Mouse (Mus musculus): ENCODE results near the gene C9. TPM values are rescaled to one million over a fixed set of nuclear protein-coding genes. Genes with fewer than 3 reads are reported as not detected.

C9 gene
- total RNA-seq, 2 experiments from 2014 or later = not detected

DNA sequence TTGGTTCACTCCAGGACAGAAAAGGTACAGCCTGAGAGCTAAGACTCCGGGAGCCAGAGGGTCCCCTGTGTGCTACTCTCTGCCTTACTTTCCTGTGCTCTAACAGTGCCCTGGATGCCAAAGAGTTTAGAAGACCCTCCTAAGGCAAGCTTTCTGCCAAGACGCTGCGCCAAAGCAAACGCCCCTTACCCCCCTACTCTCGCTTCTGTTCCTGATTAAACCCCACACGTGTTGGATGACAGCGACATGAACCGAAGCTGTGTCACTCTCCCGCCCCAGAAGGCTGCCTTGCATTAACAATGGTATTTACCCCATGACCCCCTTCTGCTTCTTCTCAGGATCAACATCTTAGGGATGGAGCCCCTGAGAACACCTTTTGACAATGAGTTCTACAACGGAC, 21.9 kb downstream of the C9 start:
- ATAC-seq (replicated peaks; ENCODE audit: low FRiP score, poor library complexity, severe bottlenecking) = no peak

- no peak for ATAC-seq (replicated peaks; ENCODE audit: low FRiP score, poor library complexity, severe bottlenecking)
Observed at GRCm38 (mm10) chr15:6468845-6469244, 23.7 kb downstream of the C9 start.

GRCm38 (mm10) chr15:6469384-6469783, 24.3 kb downstream of the C9 start:
- no peak for ATAC-seq (replicated peaks; ENCODE audit: low FRiP score, poor library complexity, severe bottlenecking)

DNA sequence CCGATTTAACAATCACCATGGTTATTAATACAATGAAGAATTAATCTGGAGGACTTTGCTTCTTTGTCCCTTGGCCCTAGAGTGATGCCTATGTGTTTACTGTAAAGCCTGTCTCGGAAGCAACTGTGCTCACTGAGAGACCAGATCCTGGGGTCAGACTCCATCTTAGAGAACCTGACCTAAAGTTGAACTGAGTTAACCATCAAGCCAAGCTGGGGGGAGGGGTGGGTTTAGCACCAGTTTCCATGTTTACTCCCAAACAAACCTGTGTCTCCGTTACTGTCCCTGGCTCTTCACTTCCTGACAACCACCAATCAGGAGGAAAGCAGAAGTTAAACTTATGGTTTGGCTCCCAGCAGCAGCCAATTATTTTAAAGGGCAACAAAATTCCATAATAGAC, 38.4 kb downstream of the C9 start:
- ATAC-seq (replicated peaks; ENCODE audit: low FRiP score, poor library complexity, severe bottlenecking) = no peak

- no peak for ATAC-seq (replicated peaks; ENCODE audit: low FRiP score, poor library complexity, severe bottlenecking)
Observed at GRCm38 (mm10) chr15:6492386-6492785, 47.3 kb downstream of the C9 start.

- no peak for ATAC-seq (replicated peaks; ENCODE audit: low FRiP score, poor library complexity, severe bottlenecking)
Observed at GRCm38 (mm10) chr15:6498396-6499070, 53.4 kb downstream of the C9 start.

GRCm38 (mm10) chr15:6500787-6501186, 55.7 kb downstream of the C9 start:
- no peak for ATAC-seq (replicated peaks; ENCODE audit: low FRiP score, poor library complexity, severe bottlenecking)

DNA sequence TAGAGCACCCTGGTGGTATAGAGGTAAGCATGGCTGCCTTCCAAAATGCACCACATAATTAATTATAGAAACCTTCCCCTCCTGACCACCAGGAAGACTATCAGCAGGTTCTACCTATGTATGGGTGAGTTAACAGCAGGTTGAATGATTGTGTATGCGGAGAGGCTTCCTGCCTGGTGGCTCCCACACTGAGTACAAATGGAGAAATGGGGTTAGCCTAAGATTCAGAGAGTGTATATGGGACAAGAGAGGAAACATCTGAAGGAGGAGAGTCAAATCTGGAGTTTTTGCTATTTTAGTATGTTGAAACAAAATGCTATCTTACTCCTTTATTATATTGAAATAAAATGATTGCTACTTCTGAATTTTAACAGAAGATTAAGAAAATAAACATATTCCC, 72.4 kb downstream of the C9 start:
- ATAC-seq (replicated peaks; ENCODE audit: low FRiP score, poor library complexity, severe bottlenecking) = no peak

DNA sequence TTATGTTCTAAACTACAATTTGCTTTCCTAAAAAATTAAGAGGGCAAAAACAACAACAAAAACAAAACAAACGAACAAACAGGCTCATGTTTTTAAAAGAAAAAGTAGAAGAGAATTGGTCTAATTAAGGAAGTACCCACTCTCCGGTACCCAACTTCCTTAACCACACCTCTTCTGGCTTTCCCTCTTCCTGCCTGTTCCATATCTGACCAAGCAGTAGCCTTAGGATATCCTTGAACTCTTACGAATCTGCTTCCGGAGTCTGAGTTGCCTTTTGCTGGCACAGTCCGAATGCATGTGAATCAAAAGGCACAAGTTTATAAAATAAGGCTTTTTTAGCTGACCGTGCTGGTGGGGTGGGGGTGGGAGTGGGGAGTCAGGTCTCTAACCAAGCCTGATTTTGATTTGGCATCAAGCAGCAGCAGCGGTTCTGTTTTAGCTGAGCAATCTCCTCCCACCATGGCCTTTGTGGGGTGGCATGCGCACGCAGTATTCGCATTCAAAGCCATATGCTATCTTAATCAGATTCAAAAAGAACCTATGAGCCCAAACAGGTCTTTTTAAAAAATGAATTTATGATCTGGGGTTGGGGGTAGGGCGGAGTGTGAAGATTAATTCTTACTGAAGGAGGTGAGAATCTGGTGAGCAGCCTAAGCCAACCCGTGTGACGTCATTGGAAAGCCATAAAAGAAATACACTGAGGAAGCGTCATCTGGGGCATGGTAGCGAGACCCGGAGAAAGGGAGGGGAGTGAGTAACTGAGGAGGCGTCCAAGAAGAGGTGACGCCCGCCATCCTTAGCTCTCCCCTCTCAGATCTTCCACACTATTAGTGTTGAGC, 74.5 kb downstream of the C9 start:
- ATAC-seq (replicated peaks; ENCODE audit: low FRiP score, poor library complexity, severe bottlenecking) = peak; percentile 47; the same call in 1 of the 2 replicates

DNA sequence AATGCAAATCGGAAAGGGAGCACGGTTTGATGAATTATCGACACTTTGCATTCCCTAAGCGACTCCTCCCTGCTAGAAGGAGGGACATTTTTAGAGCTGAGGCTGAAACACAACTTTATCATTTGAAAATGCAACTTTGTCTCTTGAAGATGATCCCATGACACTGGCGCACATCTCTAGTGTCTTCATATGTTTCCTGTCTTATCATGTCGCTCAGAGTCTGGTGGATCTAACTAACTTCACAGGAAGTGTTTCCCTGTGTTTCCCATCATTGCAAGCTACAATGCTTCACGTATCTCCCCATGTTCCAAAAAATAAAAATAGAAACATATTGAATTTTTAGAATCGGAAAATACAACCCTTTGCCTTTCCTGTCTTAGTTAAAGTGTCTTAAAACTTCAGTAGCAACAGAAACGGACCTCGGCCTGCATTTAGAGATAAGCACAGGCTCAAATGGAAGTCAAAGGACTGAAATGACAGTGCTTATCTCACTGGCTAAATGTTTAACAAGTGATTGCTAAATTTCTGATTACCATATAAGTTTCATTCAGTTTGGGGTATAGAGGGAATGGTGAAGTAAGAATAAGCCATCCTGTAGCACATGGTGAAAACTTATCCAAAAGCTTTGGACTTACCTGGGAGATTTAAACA, 75.5 kb downstream of the C9 start:
- peak; percentile 58; the same call in 1 of the 2 replicates for ATAC-seq (replicated peaks; ENCODE audit: low FRiP score, poor library complexity, severe bottlenecking)

DNA sequence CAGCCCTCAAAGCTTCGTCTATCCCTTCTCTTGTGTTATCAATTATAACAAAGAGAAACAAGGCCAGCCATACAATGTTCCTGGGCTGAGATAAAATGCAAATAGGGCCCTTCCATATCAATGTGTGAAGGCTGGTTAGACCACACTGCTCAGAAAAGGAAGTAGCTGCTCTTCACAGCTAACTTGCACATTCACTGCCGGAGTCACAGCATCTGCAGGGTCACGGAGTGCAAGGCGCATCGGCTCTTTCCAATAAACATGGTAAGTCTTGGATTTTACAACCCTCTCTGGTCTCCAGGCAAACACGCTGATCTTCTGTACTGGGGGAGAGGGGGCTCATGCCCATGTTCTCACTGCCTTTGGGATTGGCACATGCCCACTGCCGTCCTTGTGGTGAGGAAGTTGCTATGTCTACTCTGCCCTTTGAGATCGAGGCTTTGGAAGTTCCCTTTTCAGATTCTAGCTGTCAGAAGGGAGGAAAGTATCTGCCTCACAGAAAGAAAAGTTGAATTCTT, 77.6 kb downstream of the C9 start, which contains the start of gene Fyb:
Fyb (plus strand) TSS at position 201 of the 515 bp plus-strand sequence.
- ATAC-seq (replicated peaks; ENCODE audit: low FRiP score, poor library complexity, severe bottlenecking) = no peak

- ATAC-seq (replicated peaks; ENCODE audit: low FRiP score, poor library complexity, severe bottlenecking) = no peak
Observed at GRCm38 (mm10) chr15:6524801-6525200, 79.7 kb downstream of the C9 start.

- ATAC-seq (replicated peaks; ENCODE audit: low FRiP score, poor library complexity, severe bottlenecking) = no peak
Observed at GRCm38 (mm10) chr15:6525386-6525785, 80.3 kb downstream of the C9 start.

GRCm38 (mm10) chr15:6533858-6534343, 88.8 kb downstream of the C9 start:
- no peak for ATAC-seq (replicated peaks; ENCODE audit: low FRiP score, poor library complexity, severe bottlenecking)

DNA sequence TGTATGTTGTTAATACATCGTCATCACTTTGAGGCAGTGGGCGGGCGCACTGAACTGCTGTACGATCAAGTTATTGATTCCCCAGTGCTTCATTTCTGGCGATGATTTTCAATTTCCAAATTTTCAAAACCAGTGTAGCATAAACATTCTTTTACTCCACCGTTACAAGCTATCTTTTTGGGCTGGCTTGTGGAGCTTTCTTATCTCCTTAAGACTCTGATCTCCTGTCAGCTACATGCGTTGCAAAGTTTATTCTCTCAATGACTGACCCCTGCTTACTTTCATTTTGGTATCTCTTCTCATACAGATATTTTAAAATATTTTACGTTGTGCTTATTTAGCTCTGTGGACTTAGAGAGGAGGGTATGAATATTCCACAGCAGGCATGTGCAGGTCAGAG, 89.5 kb downstream of the C9 start:
- ATAC-seq (replicated peaks; ENCODE audit: low FRiP score, poor library complexity, severe bottlenecking) = no peak

GRCm38 (mm10) chr15:6539639-6540338, 94.7 kb downstream of the C9 start:
- 0 out of 2 replicates have a peak, but pooled peaks have one; percentile 46 for ATAC-seq (replicated peaks; ENCODE audit: low FRiP score, poor library complexity, severe bottlenecking)

Measured in erythroblast, adult 5-6 weeks (primary cell).